Mouse (Mus musculus): ENCODE measurements around the gene Cd209a. TPM values are rescaled to one million over a fixed set of nuclear protein-coding genes. Genes with fewer than 3 reads are reported as not detected.
"Not testable (repeated sequence)": the region's sequence is repeated elsewhere in the genome, so short reads cannot be mapped to it uniquely, and the experiment has no call there.

Gene Cd209a
- polyA plus RNA-seq (2015; fragmentation: Nextera tagmentation; extraction: Ambion mirVana): 0.23 TPM in 1 of 2 replicates, not detected in the other

DNA sequence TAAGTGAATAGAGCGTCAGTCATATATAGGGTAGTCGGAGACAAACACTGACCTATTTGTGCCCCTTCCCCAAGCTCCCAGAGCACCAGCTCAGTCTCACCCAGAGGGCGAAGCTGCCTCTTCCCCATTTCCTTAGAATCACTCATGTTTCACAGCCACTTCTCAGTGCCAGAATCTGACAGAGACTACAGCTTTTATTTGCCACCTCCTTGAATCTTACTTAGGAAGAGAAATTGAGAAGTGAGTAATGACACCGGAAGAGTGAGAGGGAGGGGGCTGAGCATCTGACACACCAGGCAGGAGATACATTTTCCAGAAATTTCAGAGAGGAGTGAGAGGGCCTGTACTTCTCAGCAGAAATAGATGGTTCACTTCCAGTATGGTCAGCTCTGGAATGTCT, at the start of gene Cd209a:
Gene Cd209a (minus strand): TSS at position 224 of the 400 bp plus-strand sequence.
- no peaks in the 10 kb centered on the region for H3K27me3 ChIP-seq (replicated peaks)
- no peak for ATAC-seq (replicated peaks)
- H3K4me2 ChIP-seq: no peak within 1 kb of the TSS
- H3K4me3 ChIP-seq: no peak within 1 kb of the TSS
- no peaks in the 10 kb centered on the region for H3K36me3 ChIP-seq (replicated peaks)
- no peak within 1 kb of the TSS for H3K27ac ChIP-seq
- 90% methylated on average over 4 of the region's 4 CpGs for WGBS
- H3K9ac ChIP-seq: no peak within 1 kb of the TSS
- H3K9me3 ChIP-seq: peaks cover 3% of the 10 kb centered on the region; the same call in 1 of the 2 replicates
- H3K4me1 ChIP-seq: no peaks in the 10 kb centered on the region

DNA sequence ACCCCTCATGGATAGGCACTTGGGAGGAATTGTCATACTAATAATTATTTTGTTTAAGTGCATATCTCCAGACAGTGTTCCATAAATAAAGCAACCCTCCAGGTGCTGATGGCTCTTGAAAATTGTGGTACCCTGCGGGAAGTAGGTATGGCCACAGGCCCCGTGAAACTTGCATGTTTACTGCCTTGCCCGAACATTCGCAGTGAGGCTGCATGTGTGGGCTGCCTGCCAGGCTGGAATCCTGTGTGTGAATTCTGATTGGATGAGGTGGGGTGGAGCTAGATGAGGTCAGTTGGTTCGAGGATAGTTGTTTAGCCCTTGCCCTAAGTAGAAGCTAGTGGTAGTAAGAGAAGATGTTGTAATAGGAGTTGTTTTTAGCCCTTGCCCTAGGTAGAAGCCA, 19.9 kb upstream of the Cd209a start:
- not testable (repeated sequence) for ATAC-seq (replicated peaks); H3K4me2 ChIP-seq; H3K27ac ChIP-seq; H3K9ac ChIP-seq; H3K36me3 ChIP-seq (replicated peaks); H3K4me1 ChIP-seq; H3K4me3 ChIP-seq; H3K27me3 ChIP-seq (replicated peaks); H3K9me3 ChIP-seq
- 81% methylated on average over 5 of the region's 5 CpGs for WGBS

DNA sequence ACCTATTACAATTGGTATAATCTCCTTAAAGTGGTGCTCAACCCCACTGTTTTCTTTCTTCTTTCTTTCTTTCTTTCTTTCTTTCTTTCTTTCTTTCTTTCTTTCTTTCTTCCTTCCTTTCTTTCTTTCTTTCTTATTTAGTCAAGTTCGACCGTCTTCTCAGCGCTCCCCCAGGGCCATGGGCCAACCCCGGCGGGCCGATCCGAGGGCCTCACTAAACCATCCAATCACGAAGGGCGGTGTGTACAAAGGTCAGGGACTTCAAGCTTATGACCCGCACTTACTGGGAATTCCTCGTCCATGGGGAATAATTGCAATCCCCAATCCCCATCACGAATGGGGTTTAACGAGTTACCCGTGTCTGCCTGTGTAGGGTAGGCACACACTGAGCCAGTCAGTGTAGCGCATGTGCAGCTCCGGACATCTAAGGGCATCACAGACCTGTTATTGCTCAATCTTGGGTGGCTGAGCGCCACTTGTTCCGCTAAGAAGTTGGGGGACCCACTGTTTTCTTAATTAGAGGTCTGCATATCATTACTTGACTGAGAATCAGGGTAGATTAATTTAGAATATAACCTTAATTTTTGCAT, 5.6 kb upstream of the Cd209a start:
- H3K4me2 ChIP-seq: no peak overlapping the region
- H3K4me3 ChIP-seq: no peak overlapping the region
- H3K27ac ChIP-seq: no peak overlapping the region
- 67% methylated on average over 18 of the region's 18 CpGs for WGBS
- peak; percentile 97 for ATAC-seq (replicated peaks)
- H3K9ac ChIP-seq: no peak overlapping the region
- H3K4me1 ChIP-seq: no peaks in the 10 kb centered on the region
- peaks cover 9% of the 10 kb centered on the region for H3K9me3 ChIP-seq
- H3K27me3 ChIP-seq (replicated peaks): no peaks in the 10 kb centered on the region
- no peaks in the 10 kb centered on the region for H3K36me3 ChIP-seq (replicated peaks)

DNA sequence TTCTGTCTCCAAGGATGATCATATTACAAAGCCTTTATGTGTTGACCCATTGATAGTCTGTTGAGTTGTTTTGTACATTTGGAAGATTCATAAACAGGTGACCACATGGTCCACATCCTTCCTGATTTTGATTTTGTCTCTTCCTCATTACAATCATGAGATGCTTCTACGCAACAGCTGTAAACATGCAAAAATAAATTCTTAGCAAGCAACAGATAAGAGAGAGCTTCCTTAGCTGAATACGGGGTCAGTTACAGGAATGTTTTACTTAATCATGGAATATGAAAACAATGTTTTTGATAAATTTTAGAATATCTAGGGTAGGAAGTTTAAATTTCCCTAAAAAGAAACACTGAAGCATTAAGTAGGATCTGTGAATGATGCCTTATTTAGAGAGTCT, 11.8 kb downstream of the Cd209a start:
- no peaks in the 10 kb centered on the region for H3K27me3 ChIP-seq (replicated peaks)
- H3K36me3 ChIP-seq (replicated peaks): no peaks in the 10 kb centered on the region
- H3K4me1 ChIP-seq: no peaks in the 10 kb centered on the region
- 93% methylated on average over 2 of the region's 2 CpGs for WGBS
- H3K9ac ChIP-seq: no peak overlapping the region
- ATAC-seq (replicated peaks): no peak
- no peak overlapping the region for H3K4me2 ChIP-seq
- H3K4me3 ChIP-seq: no peak overlapping the region
- no peak overlapping the region for H3K27ac ChIP-seq
- H3K9me3 ChIP-seq: no peaks in the 10 kb centered on the region

DNA sequence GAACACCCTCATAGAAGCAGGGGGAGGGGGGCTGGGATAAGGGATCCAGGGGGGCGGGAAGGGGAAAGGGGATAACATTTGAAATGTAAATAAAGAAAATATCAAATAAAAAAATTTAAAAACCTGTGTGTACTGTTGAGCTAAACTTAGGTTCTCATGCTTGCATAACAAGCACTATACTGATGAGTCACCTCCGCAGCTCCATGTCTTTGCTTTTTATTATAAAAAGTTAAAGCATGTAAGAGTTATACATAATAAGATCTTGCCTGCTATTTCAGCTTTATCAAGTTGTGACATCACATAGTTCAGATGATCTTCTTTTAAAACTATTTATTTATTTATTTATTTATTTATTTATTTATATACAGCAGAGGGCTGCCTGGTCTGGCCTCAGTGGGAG, 13.2 kb downstream of the Cd209a start:
- Histone ChIP-seq H3K36me3 (replicated peaks) (no peaks in the 10 kb centered on the region), H3K9ac (no peak overlapping the region), H3K27ac (no peak overlapping the region), H3K4me2 (no peak overlapping the region), H3K4me1 (no peaks in the 10 kb centered on the region), H3K27me3 (replicated peaks) (no peaks in the 10 kb centered on the region), H3K9me3 (no peaks in the 10 kb centered on the region), H3K4me3 (no peak overlapping the region)
- no peak for ATAC-seq (replicated peaks)
- WGBS: 84% methylated on average over 2 of the region's 2 CpGs

DNA sequence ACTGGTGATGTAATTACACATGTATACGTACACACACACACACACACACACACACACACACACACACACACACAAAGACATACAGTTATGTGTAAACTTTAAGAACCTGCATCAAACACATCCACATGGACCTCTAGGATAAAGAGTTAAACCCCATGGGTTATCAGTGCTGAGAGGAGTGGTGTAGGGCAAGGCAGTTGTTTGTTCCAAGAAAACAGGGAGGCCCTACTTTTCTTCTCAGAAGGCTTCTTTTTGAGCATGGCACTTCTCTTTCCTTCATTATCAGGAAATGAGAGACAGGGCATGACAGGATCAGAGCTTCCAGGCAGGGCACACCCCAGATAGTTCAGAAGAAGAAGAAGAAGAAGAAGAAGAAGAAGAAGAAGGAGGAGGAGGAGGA, 14.7 kb downstream of the Cd209a start:
- H3K4me2 ChIP-seq: no peak overlapping the region
- H3K4me1 ChIP-seq: no peaks in the 10 kb centered on the region
- no peaks in the 10 kb centered on the region for H3K36me3 ChIP-seq (replicated peaks)
- H3K27ac ChIP-seq: no peak overlapping the region
- no peaks in the 10 kb centered on the region for H3K27me3 ChIP-seq (replicated peaks)
- no peaks in the 10 kb centered on the region for H3K9me3 ChIP-seq
- H3K4me3 ChIP-seq: no peak overlapping the region
- no peak overlapping the region for H3K9ac ChIP-seq
- ATAC-seq (replicated peaks): no peak
- 62% methylated on average over 1 of the region's 1 CpGs for WGBS

DNA sequence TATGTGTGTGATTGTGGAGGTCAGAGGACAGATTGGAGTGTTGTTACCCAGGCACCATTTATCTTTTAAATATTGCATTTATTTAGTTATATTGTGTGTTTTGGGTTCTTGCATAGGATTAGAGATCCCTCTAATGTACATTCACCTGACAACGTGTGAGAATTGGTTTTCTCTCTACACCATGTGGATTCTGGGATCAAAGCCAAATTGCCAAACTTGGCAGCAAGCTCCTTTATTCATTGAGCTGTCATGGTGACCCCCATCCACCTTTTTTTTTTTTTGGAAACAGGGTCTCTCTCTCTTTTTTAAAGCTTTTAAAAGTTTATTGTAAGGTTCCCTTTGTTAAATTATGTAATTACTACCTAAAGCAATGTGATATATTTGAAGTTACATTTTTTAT, 27.7 kb downstream of the Cd209a start:
- Histone ChIP-seq H3K9me3 (no peaks in the 10 kb centered on the region), H3K27ac (no peak overlapping the region), H3K4me3 (no peak overlapping the region), H3K27me3 (replicated peaks) (no peaks in the 10 kb centered on the region), H3K4me2 (no peak overlapping the region), H3K9ac (no peak overlapping the region), H3K4me1 (no peaks in the 10 kb centered on the region), H3K36me3 (replicated peaks) (no peaks in the 10 kb centered on the region)
- no peak for ATAC-seq (replicated peaks)
- 43% methylated on average over 1 of the region's 1 CpGs for WGBS

DNA sequence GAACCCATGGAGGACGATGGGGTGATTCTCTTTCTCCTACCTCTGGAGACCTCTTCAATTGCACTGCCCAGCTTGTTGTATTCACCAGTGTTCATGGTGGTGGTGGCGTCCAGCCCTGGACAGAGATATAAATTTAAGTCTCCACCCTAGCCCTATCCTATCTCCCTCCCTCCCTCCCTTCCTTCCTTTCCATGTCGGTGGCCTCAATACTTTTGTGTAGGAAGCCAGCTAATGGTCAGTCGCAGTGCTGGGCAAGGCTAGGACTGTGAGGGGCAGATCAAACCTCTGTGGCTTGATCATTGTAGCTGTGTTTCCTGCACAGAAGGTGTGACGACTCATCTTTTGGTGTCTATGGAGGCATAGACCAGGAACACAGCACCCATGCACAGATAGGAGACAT, 28.2 kb downstream of the Cd209a start, which contains the start of gene Clec4g:
Gene Clec4g (minus strand): TSS at position 101 of the 400 bp plus-strand sequence.
- Histone ChIP-seq H3K4me3 (no peak within 1 kb of the TSS), H3K9ac (no peak within 1 kb of the TSS), H3K27ac (no peak within 1 kb of the TSS), H3K36me3 (replicated peaks) (no peaks in the 10 kb centered on the region), H3K4me1 (no peaks in the 10 kb centered on the region), H3K9me3 (no peaks in the 10 kb centered on the region), H3K4me2 (no peak within 1 kb of the TSS), H3K27me3 (replicated peaks) (no peaks in the 10 kb centered on the region)
- ATAC-seq (replicated peaks): no peak
- 77% methylated on average over 5 of the region's 5 CpGs for WGBS

DNA sequence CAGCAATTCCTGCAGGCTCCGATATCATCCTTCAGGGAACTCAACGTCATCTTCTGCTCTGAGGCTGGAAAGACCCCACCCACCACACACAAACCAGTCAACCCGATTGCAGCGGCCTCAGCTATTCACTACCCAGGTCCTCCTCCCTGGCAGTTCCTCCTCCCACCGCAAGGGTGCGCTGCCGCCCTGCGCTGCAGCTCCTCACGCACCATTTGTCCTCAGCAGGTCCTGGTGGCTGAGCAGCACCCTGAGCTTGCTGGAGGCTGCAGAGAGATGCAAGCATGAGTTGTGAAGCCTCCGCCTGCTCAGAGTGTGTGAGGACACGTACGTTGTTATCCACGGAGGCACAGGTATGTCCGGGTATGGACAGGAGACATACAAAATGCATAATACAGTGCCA, 30.2 kb downstream of the Cd209a start:
- no peaks in the 10 kb centered on the region for H3K4me1 ChIP-seq
- H3K9ac ChIP-seq: no peak overlapping the region
- H3K27ac ChIP-seq: no peak overlapping the region
- H3K4me3 ChIP-seq: no peak overlapping the region
- no peak for ATAC-seq (replicated peaks)
- no peaks in the 10 kb centered on the region for H3K27me3 ChIP-seq (replicated peaks)
- no peaks in the 10 kb centered on the region for H3K36me3 ChIP-seq (replicated peaks)
- H3K9me3 ChIP-seq: no peaks in the 10 kb centered on the region
- H3K4me2 ChIP-seq: no peak overlapping the region
- WGBS: 20% methylated on average over 14 of the region's 14 CpGs

DNA sequence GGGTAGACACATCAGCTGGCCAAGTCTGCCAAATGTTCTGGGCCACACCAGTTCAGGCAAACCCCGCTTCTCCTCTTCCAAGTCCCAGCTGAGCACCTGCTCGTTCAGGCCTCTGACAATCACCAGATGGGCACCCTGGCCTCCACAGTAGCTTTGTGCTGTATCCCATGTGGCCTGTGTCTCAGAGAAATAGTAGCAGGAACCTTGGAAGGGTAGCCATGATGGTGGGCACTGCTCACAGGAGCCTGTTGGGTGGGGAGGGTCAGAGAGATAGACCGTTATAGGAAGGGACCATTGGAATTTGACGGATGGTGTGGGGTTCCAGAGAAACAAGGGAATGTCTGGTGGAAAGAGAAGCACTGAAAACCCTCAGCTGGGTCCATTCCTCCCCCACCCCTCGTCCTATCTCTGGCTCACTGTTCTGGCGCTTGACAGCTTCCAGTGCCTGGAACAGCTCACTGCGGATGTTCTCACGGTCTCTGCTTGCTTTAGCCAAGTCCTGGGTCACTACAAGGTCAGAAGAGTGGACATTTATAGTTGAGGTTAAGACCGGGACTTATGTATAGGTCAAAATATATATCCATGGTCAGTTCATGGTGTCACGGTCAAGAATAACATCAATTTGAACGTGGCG, 31.3 kb downstream of the Cd209a start:
- Histone ChIP-seq H3K4me3 (no peak overlapping the region), H3K4me1 (no peaks in the 10 kb centered on the region), H3K9me3 (no peaks in the 10 kb centered on the region), H3K27me3 (replicated peaks) (no peaks in the 10 kb centered on the region), H3K36me3 (replicated peaks) (no peaks in the 10 kb centered on the region), H3K9ac (no peak overlapping the region), H3K4me2 (no peak overlapping the region), H3K27ac (no peak overlapping the region)
- 86% methylated on average over 12 of the region's 12 CpGs for WGBS
- no peak for ATAC-seq (replicated peaks)

DNA sequence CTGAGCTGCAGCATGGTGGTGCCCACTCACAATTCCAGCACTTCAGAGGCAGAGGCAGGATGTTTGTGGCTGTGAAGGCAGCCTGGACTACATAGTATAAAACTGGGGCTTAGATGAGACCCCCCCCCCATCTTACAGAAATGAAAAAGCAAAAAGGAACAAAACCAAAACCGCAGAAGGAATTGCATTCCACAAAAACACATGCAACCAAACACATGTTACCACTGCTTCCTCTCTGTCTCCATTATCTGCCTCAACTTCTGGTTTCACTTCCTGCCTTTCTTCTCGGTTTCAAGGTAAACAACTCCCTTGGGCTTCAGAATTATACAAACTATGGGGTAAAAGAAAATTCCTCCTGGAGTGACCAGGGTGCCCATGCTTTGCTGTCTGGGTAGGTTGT, 37.1 kb downstream of the Cd209a start:
- H3K9me3 ChIP-seq: no peaks in the 10 kb centered on the region
- H3K4me1 ChIP-seq: no peaks in the 10 kb centered on the region
- no peak overlapping the region for H3K4me3 ChIP-seq
- no peak overlapping the region for H3K9ac ChIP-seq
- no peak overlapping the region for H3K4me2 ChIP-seq
- ATAC-seq (replicated peaks): no peak
- H3K27me3 ChIP-seq (replicated peaks): no peaks in the 10 kb centered on the region
- H3K27ac ChIP-seq: no peak overlapping the region
- no peaks in the 10 kb centered on the region for H3K36me3 ChIP-seq (replicated peaks)
- 65% methylated on average over 2 of the region's 2 CpGs for WGBS

DNA sequence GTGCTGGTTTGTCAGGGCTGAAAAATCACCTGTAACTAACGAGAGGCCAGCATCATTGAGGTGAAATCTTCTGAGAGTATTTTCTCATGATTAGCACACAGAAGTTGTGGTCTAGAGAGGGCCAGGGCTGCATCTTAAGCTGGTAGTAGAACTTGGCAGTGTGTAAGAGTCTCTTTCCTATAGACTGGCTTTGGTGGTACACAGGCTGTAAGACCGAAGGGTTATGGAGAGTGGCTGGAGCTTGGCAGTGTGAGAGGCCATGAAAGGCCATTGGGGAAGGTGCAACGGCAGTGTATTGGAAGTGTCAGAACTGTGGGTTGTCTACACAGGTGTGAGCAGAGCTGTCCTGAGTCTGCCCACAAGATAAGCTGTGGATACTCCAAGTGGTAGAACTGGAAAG, 38.5 kb downstream of the Cd209a start:
- no peak for ATAC-seq (replicated peaks)
- Histone ChIP-seq H3K27ac (no peak overlapping the region), H3K4me1 (no peaks in the 10 kb centered on the region), H3K36me3 (replicated peaks) (no peaks in the 10 kb centered on the region), H3K4me2 (no peak overlapping the region), H3K4me3 (no peak overlapping the region), H3K9me3 (no peaks in the 10 kb centered on the region), H3K9ac (no peak overlapping the region), H3K27me3 (replicated peaks) (no peaks in the 10 kb centered on the region)
- WGBS: 83% methylated on average over 3 of the region's 3 CpGs

DNA sequence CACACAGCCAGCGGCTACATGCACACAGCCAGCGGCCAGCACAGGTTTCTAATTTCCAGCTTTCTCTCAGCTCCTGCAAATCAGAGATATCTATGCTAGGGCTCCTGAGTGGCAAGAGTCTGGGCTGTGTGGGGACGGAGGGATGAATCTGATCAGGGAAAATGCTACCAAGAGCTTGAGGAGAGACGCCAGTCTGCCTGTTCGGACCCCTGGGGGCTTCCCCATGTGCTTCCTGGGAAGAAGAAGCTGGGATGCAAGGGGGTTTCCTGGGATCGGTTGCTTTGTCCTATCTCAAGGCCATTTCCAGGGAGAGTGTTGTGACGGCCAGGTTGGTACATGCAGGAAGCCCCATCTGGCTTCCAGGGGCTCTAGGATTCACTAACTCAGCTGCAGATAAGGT, 41.2 kb downstream of the Cd209a start:
- no peak for ATAC-seq (replicated peaks)
- Histone ChIP-seq H3K27ac (no peak overlapping the region), H3K36me3 (replicated peaks) (no peaks in the 10 kb centered on the region), H3K9me3 (no peaks in the 10 kb centered on the region), H3K9ac (no peak overlapping the region), H3K4me2 (no peak overlapping the region), H3K4me3 (no peak overlapping the region), H3K4me1 (no peaks in the 10 kb centered on the region), H3K27me3 (replicated peaks) (no peaks in the 10 kb centered on the region)
- WGBS: 73% methylated on average over 7 of the region's 7 CpGs

All from midbrain, embryonic 15.5 days (tissue).